Mouse (Mus musculus): ENCODE data around the gene Olfr222.

DNA sequence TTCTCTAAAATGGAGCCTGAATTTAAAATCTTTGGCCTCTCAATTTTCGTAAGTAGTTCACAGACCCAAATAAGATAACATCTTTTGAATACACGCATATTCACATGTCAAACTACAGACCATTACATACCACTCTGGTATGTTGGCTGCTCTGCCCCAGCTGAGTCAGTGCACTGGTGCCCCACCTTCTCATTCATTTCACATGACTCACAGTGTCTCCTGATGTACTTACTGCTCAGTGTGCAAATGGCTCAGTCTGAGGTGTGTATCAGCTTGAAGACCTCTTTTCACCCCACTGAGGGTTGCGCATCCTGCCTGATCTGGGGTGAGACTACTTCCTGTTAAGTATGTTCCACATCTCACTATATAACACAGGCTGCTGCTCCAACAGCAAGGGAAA lies 24.8 kb upstream of the Olfr222 start:
- no peak for TF ChIP-seq CTCF (IDR thresholded peaks at IDR 0.05; ENCODE audit: low read depth, low read length)
- TF ChIP-seq GATA1 (IDR thresholded peaks at IDR 0.05; ENCODE audit: borderline replicate concordance, low read length) = no peak
- TF ChIP-seq POLR2AphosphoS5 (IDR thresholded peaks at IDR 0.05; ENCODE audit: insufficient replicate concordance, low read depth, low read length) = no peak

Data from G1E (cell line).